Mouse (Mus musculus): ENCODE results near the gene Btbd35f24.
"Not testable (repeated sequence)": the region's sequence is repeated elsewhere in the genome, so short reads cannot be mapped to it uniquely, and the experiment has no call there.

Gene Btbd35f24

GRCm38 (mm10) chrX:3195727-3196126 is at the start of gene Btbd35f24:
Gene Btbd35f24, minus strand, starts transcription at chrX:3195827.
- DNase-seq (ENCODE audit: low read depth, low spot score): not testable (repeated sequence)

Measured in 3T3-L1 (cell line).